Mouse (Mus musculus) heart, adult 11 months (tissue): ENCODE data around the gene Ipo9.
"Not testable (repeated sequence)": the region's sequence is repeated elsewhere in the genome, so short reads cannot be mapped to it uniquely, and the experiment has no call there.

Source experiments
- DNase-seq: peaks from one replicate; pipeline ENCODE4 v3.0.0; 2022

Gene Ipo9

GRCm38 (mm10) chr1:135427390-135427789 lies 2.9 kb downstream of the Ipo9 start:
- peak; percentile 71 for DNase-seq

- DNase-seq = peak; percentile 71
These were observed 3.7 kb downstream of the Ipo9 start for GRCm38 (mm10) chr1:135426645-135427044.

- DNase-seq = no peak
These were observed 7.5 kb downstream of the Ipo9 start for GRCm38 (mm10) chr1:135422772-135423171.

- DNase-seq = peak; percentile 95
These were observed 16.3 kb downstream of the Ipo9 start for GRCm38 (mm10) chr1:135413996-135414395.

GRCm38 (mm10) chr1:135412130-135412529 lies 18.2 kb downstream of the Ipo9 start:
- DNase-seq = peak; percentile 90

- DNase-seq = peak; percentile 98
These were observed 19.3 kb downstream of the Ipo9 start for GRCm38 (mm10) chr1:135410967-135411366.

GRCm38 (mm10) chr1:135408973-135409372 lies 21.3 kb downstream of the Ipo9 start:
- no peak for DNase-seq

GRCm38 (mm10) chr1:135405356-135405755 lies 24.9 kb downstream of the Ipo9 start:
- DNase-seq = no peak

- no peak for DNase-seq
These were observed 28.7 kb downstream of the Ipo9 start for GRCm38 (mm10) chr1:135401452-135402110.

- no peak for DNase-seq
These were observed 30.8 kb downstream of the Ipo9 start for GRCm38 (mm10) chr1:135399466-135399865.

GRCm38 (mm10) chr1:135385161-135385560 lies 45.1 kb downstream of the Ipo9 start:
- DNase-seq = no peak

- DNase-seq = no peak
These were observed 46.1 kb downstream of the Ipo9 start for GRCm38 (mm10) chr1:135384171-135384570.

- DNase-seq = not testable (repeated sequence)
These were observed 48.7 kb downstream of the Ipo9 start for GRCm38 (mm10) chr1:135381560-135381959.

- DNase-seq = peak; percentile 89
These were observed 50.0 kb downstream of the Ipo9 start for GRCm38 (mm10) chr1:135380071-135380991.

- DNase-seq = peak; percentile 82
These were observed 51.3 kb downstream of the Ipo9 start for GRCm38 (mm10) chr1:135379048-135379447.

GRCm38 (mm10) chr1:135378576-135378975 lies 51.7 kb downstream of the Ipo9 start:
- peak; percentile 96 for DNase-seq

GRCm38 (mm10) chr1:135374868-135375581 lies 55.3 kb downstream of the Ipo9 start, which contains the start of gene Shisa4:
Gene Shisa4, minus strand, starts transcription at chr1:135375237.
- peak; percentile 96 for DNase-seq

GRCm38 (mm10) chr1:135374175-135374867 lies 56.0 kb downstream of the Ipo9 start:
- peak; percentile 92 for DNase-seq

- DNase-seq = no peak
These were observed 57.1 kb downstream of the Ipo9 start for GRCm38 (mm10) chr1:135373171-135373677.

GRCm38 (mm10) chr1:135369415-135369814 lies 60.9 kb downstream of the Ipo9 start:
- DNase-seq = no peak

- DNase-seq = peak; percentile 97
These were observed 61.3 kb downstream of the Ipo9 start for GRCm38 (mm10) chr1:135368982-135369381.

GRCm38 (mm10) chr1:135368245-135368644 lies 62.1 kb downstream of the Ipo9 start:
- DNase-seq = peak; percentile 98
